Mouse (Mus musculus): ENCODE results near the gene Micu1. TPM values are rescaled to one million over a fixed set of nuclear protein-coding genes. Genes with fewer than 3 reads are reported as not detected.

Micu1 gene
- polyA plus RNA-seq, 1 experiment: 42.0 TPM

DNA sequence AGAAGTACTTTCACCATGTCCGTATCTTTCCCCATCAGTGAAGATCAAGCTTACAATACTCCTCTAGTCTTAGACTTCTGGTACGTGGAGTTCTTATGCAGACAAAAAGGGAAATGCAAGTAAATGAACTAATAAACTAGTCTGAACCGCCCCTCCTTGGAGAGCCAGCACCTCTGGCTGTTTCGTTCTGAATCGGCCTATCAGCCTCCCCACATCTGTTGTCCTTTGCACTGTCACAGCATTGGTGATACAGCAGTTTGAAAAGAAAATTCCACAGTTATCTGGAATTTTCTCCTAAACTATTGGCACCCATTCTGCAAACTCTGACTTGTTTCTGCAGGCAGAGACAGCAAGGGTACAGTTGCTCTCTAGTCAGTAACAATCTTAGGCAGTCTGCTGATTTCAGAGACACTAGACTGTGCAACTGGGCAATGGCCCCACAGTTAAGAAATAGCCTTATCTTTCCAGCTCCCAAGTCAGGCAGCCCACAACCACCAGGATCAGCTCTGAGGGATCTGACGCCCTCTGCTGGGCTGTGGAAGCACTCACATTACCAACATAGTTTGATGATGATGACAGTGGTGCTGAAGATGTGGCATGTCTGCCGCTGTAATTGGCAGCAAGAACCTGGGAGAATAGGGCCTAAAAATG, 112.4 kb downstream of the Micu1 start:
- TF ChIP-seq CTCF (IDR thresholded peaks at IDR 0.05; ENCODE audit: low read depth, low read length): peak; percentile 55
- TF ChIP-seq POLR2A (IDR thresholded peaks at IDR 0.05; ENCODE audit: borderline replicate concordance, low read depth, low read length): no peak
- Histone ChIP-seq H3K27ac (ENCODE audit: insufficient read depth, low read depth, low read length) (no peak overlapping the region), H3K4me1 (ENCODE audit: control insufficient read depth, insufficient read depth, low read length) (peaks cover 3% of the 10 kb centered on the region; the same call in 1 of the 2 replicates), H3K4me3 (ENCODE audit: insufficient read depth, low read length) (no peak overlapping the region)

DNA sequence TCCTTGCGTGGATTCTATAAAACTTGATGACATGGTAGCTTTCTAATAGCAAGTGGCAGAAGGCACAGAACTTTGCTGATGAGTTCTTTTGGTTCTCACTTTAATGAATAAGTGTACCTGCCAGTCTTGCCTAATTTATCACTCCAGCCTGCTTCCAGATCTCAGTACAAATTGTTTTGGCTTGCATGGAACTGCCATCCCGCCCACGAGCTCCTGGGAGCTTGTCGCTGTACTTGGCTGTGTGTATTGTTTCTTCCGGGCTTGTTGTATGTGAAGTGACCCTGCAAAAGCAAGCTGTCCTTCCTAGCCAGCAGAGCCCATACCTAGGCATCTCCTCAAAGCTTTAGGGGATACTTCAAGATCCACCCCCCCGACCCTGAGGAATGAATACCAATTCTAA, 114.3 kb downstream of the Micu1 start:
- H3K4me1 ChIP-seq (ENCODE audit: control insufficient read depth, insufficient read depth, low read length): no peaks in the 10 kb centered on the region
- H3K27ac ChIP-seq (ENCODE audit: insufficient read depth, low read depth, low read length): no peak overlapping the region
- no peak overlapping the region for H3K4me3 ChIP-seq (ENCODE audit: insufficient read depth, low read length)
- TF ChIP-seq POLR2A (IDR thresholded peaks at IDR 0.05; ENCODE audit: borderline replicate concordance, low read depth, low read length) (no peak), CTCF (IDR thresholded peaks at IDR 0.05; ENCODE audit: low read depth, low read length) (no peak)

DNA sequence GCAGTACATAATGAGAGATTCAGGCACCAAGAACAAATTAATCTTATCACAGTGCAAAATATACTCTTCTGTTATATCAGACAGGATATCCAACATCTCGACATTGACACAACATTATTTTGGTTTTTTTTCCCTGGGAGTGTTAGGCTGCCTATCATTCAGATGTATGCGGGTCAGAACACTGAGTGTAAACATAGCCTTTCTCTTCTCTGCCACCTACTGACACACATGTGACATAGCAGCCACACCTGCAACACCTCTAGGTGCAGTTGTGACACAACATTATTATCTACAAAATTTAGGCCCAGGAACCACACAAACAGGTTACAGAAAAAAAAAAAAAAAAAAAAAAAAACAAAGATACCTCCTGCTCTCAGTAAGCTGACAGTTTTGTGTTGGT, 115.3 kb downstream of the Micu1 start:
- H3K27ac ChIP-seq (ENCODE audit: insufficient read depth, low read depth, low read length): no peak overlapping the region
- no peak overlapping the region for H3K4me3 ChIP-seq (ENCODE audit: insufficient read depth, low read length)
- TF ChIP-seq CTCF (IDR thresholded peaks at IDR 0.05; ENCODE audit: low read depth, low read length) (no peak), POLR2A (IDR thresholded peaks at IDR 0.05; ENCODE audit: borderline replicate concordance, low read depth, low read length) (no peak)
- H3K4me1 ChIP-seq (ENCODE audit: control insufficient read depth, insufficient read depth, low read length): peaks cover 3% of the 10 kb centered on the region; the same call in 1 of the 2 replicates

DNA sequence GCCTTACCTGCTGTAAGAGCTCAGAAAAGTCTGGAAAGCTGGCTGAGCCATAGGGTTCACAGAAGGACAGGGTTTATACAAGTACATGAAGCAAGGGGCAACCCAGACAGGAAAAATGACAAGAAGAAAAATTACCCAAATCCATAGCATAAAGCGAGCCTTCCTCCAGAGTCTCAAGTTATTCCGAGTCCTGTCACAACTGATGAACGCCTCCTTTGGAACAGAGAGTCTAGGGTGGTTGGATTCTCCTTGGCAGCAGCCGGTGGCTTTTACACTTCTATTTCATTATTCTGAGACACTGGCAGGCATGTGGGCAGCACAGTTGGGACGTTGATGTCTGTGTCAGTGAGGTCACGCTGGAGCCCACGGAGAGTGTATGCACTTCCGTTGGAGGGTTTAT, 115.7 kb downstream of the Micu1 start:
- TF ChIP-seq CTCF (IDR thresholded peaks at IDR 0.05; ENCODE audit: low read depth, low read length): no peak
- no peak for TF ChIP-seq POLR2A (IDR thresholded peaks at IDR 0.05; ENCODE audit: borderline replicate concordance, low read depth, low read length)
- H3K4me1 ChIP-seq (ENCODE audit: control insufficient read depth, insufficient read depth, low read length): peaks cover 5% of the 10 kb centered on the region
- no peak overlapping the region for H3K27ac ChIP-seq (ENCODE audit: insufficient read depth, low read depth, low read length)
- H3K4me3 ChIP-seq (ENCODE audit: insufficient read depth, low read length): no peak overlapping the region

DNA sequence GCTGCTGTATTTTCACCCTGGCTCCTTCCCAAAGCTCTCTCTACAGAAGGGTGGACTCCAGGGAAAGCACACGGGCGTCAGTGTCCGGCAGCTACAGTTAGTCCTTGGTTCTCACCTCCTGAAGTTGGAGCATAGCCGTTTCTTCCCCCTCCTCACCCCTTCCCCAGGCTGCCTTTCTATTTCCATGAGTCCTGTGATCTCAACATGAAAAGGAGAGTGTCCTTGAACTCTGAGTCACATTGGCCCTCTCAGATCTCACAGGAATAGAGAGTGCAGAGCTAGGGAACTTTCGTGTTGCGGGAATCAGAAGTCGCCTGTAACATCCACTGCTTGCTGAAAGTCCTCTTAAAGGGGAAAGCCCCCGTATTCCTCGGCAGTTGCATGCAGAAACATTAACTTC, 116.9 kb downstream of the Micu1 start:
- no peak overlapping the region for H3K27ac ChIP-seq (ENCODE audit: insufficient read depth, low read depth, low read length)

DNA sequence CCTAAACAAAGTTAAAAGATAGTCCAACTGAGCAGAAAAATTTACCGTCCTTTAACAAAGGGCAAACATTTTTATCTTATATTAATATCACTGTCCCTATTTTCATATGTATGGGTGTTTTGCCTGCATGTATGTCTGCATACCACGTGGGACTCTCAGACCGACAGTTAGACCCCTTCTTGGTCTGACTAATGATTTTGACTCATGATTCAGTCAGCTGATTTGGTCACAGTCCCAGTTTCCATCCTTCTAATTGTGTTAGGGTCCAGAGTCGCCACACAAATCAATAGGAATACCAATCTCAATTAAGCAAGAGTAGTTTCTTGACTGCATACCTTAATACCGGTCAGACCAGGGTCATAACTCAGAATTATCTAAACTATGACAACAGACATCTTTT, 118.6 kb downstream of the Micu1 start:
- TF ChIP-seq CTCF (IDR thresholded peaks at IDR 0.05; ENCODE audit: low read depth, low read length) (no peak), POLR2A (IDR thresholded peaks at IDR 0.05; ENCODE audit: borderline replicate concordance, low read depth, low read length) (no peak)
- Histone ChIP-seq H3K27ac (ENCODE audit: insufficient read depth, low read depth, low read length) (no peak overlapping the region), H3K4me3 (ENCODE audit: insufficient read depth, low read length) (no peak overlapping the region), H3K4me1 (ENCODE audit: control insufficient read depth, insufficient read depth, low read length) (peaks cover 28% of the 10 kb centered on the region)

More for the DNA sequence above, 116.9 kb downstream of the Micu1 start:
- H3K4me1 ChIP-seq (ENCODE audit: control insufficient read depth, insufficient read depth, low read length): peaks cover 11% of the 10 kb centered on the region
- H3K4me3 ChIP-seq (ENCODE audit: insufficient read depth, low read length): no peak overlapping the region
- TF ChIP-seq CTCF (IDR thresholded peaks at IDR 0.05; ENCODE audit: low read depth, low read length): no peak
- no peak for TF ChIP-seq POLR2A (IDR thresholded peaks at IDR 0.05; ENCODE audit: borderline replicate concordance, low read depth, low read length)

DNA sequence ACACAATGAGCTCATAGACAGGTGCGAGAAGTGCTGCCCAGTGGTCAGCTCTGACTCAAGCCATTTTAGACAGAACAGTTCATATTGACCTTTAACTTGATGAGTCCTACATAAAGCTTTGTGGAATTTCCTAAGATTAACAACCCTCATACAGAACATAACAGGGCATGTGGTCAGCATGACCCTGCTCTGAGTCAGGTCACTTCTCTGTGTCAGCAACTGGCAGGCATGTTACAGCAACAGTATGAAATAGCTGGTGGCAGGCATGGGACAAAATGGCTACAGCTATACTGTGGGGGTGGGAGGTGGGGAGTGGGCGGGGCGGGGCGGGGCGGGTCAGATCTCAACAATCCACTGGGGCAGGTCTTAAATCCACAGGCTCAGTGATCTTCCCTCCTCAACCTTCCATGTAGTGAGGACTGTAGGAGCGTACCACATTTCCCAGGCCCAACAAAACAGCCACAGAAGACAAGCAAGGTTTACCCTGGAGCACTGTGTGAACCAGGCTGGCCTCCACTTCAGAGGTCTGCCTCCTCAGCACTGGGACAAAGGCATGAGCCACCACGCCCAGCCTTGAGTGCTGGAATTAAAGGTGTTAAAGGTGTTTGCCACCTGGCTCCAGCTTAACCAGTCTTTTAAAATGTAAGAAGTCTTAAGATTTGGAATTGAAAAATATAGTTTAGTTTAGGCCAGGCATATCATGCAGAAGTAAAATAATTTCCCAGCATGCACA, 119.2 kb downstream of the Micu1 start:
- Histone ChIP-seq H3K4me1 (ENCODE audit: control insufficient read depth, insufficient read depth, low read length) (peaks cover 31% of the 10 kb centered on the region), H3K27ac (ENCODE audit: insufficient read depth, low read depth, low read length) (no peak overlapping the region)
- no peak for TF ChIP-seq CTCF (IDR thresholded peaks at IDR 0.05; ENCODE audit: low read depth, low read length)
- no peak for TF ChIP-seq POLR2A (IDR thresholded peaks at IDR 0.05; ENCODE audit: borderline replicate concordance, low read depth, low read length)

DNA sequence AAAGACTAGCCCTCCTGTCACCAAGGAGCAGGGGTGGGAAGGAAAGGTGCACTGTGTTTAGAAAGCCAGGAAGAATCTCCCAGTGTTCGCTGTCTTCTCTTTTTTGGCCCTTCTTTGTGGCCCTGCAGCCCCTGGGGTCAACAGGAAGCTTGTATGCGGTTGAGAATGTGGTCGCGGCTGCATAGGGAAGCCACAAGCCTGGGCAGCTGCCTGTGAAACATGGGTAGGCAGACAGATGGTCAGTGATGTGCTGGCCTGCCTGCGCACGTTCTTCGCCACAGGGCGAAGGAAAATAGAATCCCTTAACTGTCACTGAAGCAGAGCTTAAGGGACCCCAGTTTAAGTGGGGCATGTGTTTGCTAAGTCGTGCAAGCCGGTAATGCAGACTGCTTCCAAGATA, 120.6 kb downstream of the Micu1 start:
- peaks cover 39% of the 10 kb centered on the region for H3K4me1 ChIP-seq (ENCODE audit: control insufficient read depth, insufficient read depth, low read length)
- no peak overlapping the region for H3K27ac ChIP-seq (ENCODE audit: insufficient read depth, low read depth, low read length)
- no peak for TF ChIP-seq POLR2A (IDR thresholded peaks at IDR 0.05; ENCODE audit: borderline replicate concordance, low read depth, low read length)
- TF ChIP-seq CTCF (IDR thresholded peaks at IDR 0.05; ENCODE audit: low read depth, low read length): no peak
- no peak overlapping the region for H3K4me3 ChIP-seq (ENCODE audit: insufficient read depth, low read length)

More for the DNA sequence above, 119.2 kb downstream of the Micu1 start:
- no peak overlapping the region for H3K4me3 ChIP-seq (ENCODE audit: insufficient read depth, low read length)

DNA sequence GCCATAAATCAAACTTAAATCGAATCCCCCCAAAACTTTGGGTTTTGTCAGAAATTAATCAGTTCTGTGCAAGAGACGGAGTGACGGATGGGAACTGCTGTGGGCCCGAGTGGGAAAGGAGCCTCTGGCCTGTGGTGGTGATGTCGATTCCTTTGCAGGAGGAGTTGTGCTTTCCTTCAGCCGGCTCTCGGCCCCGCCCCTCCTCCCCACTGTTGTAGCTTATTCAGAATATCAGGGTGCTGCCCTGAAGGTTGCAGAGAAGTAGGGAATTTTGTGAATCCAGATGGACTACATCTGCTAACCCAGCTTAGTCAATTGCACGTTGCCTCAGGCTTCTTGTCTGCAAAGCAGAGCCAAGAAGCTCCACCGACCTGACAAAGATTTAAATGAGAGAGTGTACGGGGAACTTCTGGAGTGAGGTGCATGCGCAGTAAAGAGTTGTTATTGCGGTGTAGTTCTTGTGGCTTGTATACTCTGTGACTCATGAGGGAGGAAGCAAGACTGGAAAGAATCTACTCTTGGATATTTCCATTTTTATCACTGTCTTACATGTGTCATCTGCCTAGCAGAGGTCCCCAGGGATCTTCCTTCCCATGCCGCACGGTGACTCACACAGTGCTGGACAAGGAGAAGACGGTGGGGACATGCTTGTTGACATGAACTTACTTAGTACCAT, 123.0 kb downstream of the Micu1 start:
- Histone ChIP-seq H3K4me1 (ENCODE audit: control insufficient read depth, insufficient read depth, low read length) (peaks cover 39% of the 10 kb centered on the region), H3K27ac (ENCODE audit: insufficient read depth, low read depth, low read length) (peak overlapping the region; percentile 58), H3K4me3 (ENCODE audit: insufficient read depth, low read length) (peak overlapping the region; percentile 51)
- TF ChIP-seq CTCF (IDR thresholded peaks at IDR 0.05; ENCODE audit: low read depth, low read length): no peak
- no peak for TF ChIP-seq POLR2A (IDR thresholded peaks at IDR 0.05; ENCODE audit: borderline replicate concordance, low read depth, low read length)

DNA sequence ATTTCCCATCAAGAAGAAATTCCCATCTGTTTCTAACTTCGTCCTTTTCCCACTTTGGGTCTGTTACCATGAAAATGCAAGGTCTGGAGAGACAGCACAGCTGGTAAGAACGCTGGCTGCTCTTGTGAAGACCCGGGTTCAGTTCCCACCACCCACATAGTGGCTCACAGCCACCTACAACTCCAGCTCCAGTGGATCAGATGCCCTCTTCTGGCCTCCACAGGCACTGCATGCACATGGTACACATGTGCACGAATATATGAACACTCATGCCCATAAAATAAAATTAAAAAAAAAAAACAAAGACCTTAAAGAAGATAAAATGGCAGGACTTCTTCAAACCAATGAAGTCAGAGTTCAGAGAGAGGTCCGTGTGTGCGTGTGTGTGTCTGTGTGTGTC, 127.6 kb downstream of the Micu1 start:
- TF ChIP-seq CTCF (IDR thresholded peaks at IDR 0.05; ENCODE audit: low read depth, low read length) (no peak), POLR2A (IDR thresholded peaks at IDR 0.05; ENCODE audit: borderline replicate concordance, low read depth, low read length) (no peak)
- peaks cover 26% of the 10 kb centered on the region for H3K4me1 ChIP-seq (ENCODE audit: control insufficient read depth, insufficient read depth, low read length)
- no peak overlapping the region for H3K27ac ChIP-seq (ENCODE audit: insufficient read depth, low read depth, low read length)
- no peak overlapping the region for H3K4me3 ChIP-seq (ENCODE audit: insufficient read depth, low read length)

Measured in bone marrow macrophage, adult 2 months (primary cell).